Mouse (Mus musculus): Measurements from ENCODE around the gene Obox3.
"Not testable (repeated sequence)": the region's sequence is repeated elsewhere in the genome, so short reads cannot be mapped to it uniquely, and the experiment has no call there.

The Obox3 gene

DNA sequence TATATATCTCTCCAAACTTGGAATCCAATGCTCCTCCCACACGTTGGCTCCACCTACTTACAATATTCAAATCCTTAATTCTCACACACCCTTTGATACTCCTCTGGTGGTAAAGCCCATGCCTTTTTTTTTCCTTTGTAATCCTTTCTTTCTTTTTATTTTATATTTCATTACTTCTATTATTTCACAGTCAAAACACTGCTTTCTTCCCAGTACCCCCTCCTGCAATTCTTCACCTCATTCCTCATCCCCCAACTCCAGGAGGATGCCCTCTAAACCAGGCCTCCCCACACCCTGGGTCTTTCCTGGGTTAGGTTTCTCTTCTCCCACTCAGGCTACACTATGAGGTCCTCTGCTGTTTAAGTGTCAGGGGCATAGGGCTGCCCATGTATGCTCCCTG, at the start of gene Obox3:
Gene Obox3, minus strand, starts transcription at position 101 of the 400 bp plus-strand sequence.
- in situ Hi-C loops (cut with MboI; ENCODE audit: low pct_unique_long_range_greater_than_20kb in 1 of 2, low sequenced_read_pairs in 2 of 2, unreplicated experiment in 1 of 2): not testable (repeated sequence)

DNA sequence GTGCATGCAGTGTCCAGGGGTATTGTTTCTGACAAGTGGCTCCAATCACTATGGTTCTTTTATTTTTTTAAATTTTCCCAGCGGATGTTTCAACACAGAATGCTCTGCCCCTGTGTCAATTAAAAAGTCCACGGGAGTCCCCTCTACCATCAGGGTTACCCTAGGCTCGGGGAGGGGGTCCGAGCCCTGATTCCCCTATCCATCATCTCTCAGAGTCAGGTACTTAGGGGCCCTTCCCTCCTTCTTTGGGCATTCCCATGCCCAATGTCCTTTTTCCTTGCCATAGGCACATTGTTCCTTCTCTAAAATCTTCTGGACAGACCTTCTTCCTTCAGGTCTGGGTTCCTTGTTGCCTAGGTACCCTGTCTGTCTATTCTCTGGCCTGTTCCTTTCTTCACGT, 130.3 kb downstream of the Obox3 start:
- in situ Hi-C loops (cut with MboI; ENCODE audit: low pct_unique_long_range_greater_than_20kb in 1 of 2, low sequenced_read_pairs in 2 of 2, unreplicated experiment in 1 of 2): not testable (repeated sequence)
